Mouse (Mus musculus) C2C12 (cell line): ENCODE measurements around the gene Sgcd. TPM values are rescaled to one million over a fixed set of nuclear protein-coding genes. Genes with fewer than 3 reads are reported as not detected.

Experiments used
- H3K27me3 ChIP-seq: one replicate; pipeline ENCODE4 v1.6.1; 2011; ENCODE audit not compliant: control insufficient read depth, insufficient read depth, insufficient read length
- H3K36me3 ChIP-seq: one replicate; pipeline ENCODE4 v1.6.1; 2011; ENCODE audit not compliant: control insufficient read depth, insufficient read depth
- H3K4me3 ChIP-seq: one replicate; pipeline ENCODE4 v1.5.1; 2011; ENCODE audit warnings: mild to moderate bottlenecking, control low read depth; ENCODE audit not compliant: poor library complexity, insufficient read depth, severe bottlenecking
- H3K79me2 ChIP-seq: one replicate; pipeline ENCODE4 v1.6.1; 2011; ENCODE audit not compliant: control insufficient read depth, insufficient read depth
- H3K79me3 ChIP-seq: one replicate; pipeline ENCODE4 v1.6.1; 2011; ENCODE audit warnings: low read depth, control low read depth
- H3ac ChIP-seq: one replicate; pipeline ENCODE3; 2011; ENCODE audit warnings: low read depth; ENCODE audit not compliant: control insufficient read depth, insufficient read length
- CEBPB ChIP-seq: IDR thresholded peaks from one replicate; pipeline ENCODE4 v1.6.1; 2011; ENCODE audit warnings: low read depth, mild to moderate bottlenecking, control low read depth, moderate library complexity
- CTCF ChIP-seq: IDR thresholded peaks from one replicate; pipeline ENCODE4 v1.5.1; 2011; ENCODE audit not compliant: control insufficient read depth, insufficient read depth, insufficient read length
- FOSL1 ChIP-seq: IDR thresholded peaks from one replicate; pipeline ENCODE4 v1.8.0; 2011; ENCODE audit warnings: mild to moderate bottlenecking, low read length; ENCODE audit not compliant: poor library complexity, insufficient read depth, severe bottlenecking
- MAX ChIP-seq: IDR thresholded peaks from one replicate; pipeline ENCODE4 v1.6.1; 2011; ENCODE audit warnings: mild to moderate bottlenecking, control low read depth
- MYOD1 ChIP-seq: IDR thresholded peaks from one replicate; pipeline ENCODE4 v1.6.1; 2011; ENCODE audit warnings: low read depth; ENCODE audit not compliant: control insufficient read depth, insufficient read length
- MYOG ChIP-seq: IDR thresholded peaks from one replicate; pipeline ENCODE4 v1.6.1; 2011; ENCODE audit not compliant: control insufficient read depth, insufficient read length; ENCODE audit errors: extremely low read depth
- USF1 ChIP-seq: IDR thresholded peaks from one replicate; pipeline ENCODE4 v1.6.1; 2011; ENCODE audit warnings: low read depth, mild to moderate bottlenecking, control low read depth, moderate library complexity
- polyA plus RNA-seq: library from polyadenylated mRNA; unstranded; fragments of >200 nt; fragmentation: generic; extraction: Trizol; gene quantifications from one replicate; pipeline ENCODE4 v1.2.1, GENCODE M21; 2012; ENCODE audit warnings: missing spikeins

Gene Sgcd
- polyA plus RNA-seq, 1 experiment = 3.5 TPM

- no peak overlapping the region for H3ac ChIP-seq
- H3K36me3 ChIP-seq = no peaks in the 10 kb centered on the region
- no peaks in the 10 kb centered on the region for H3K79me3 ChIP-seq
- H3K27me3 ChIP-seq = no peaks in the 10 kb centered on the region
- H3K79me2 ChIP-seq = no peaks in the 10 kb centered on the region
- no peak overlapping the region for H3K4me3 ChIP-seq
- TF ChIP-seq CTCF (no peak), FOSL1 (no peak), MYOG (no peak), USF1 (no peak), MYOD1 (no peak), MAX (no peak), CEBPB (no peak)
Measured at GRCm38 (mm10) chr11:46912656-46913237, 1076.0 kb downstream of the Sgcd start.

GRCm38 (mm10) chr11:46904281-46904680 is 1084.5 kb downstream of the Sgcd start:
- TF ChIP-seq CEBPB (no peak), MYOD1 (no peak), CTCF (no peak), USF1 (no peak), FOSL1 (no peak), MYOG (no peak), MAX (no peak)
- Histone ChIP-seq H3K4me3 (no peak overlapping the region), H3K36me3 (no peaks in the 10 kb centered on the region), H3K79me3 (no peaks in the 10 kb centered on the region), H3ac (no peak overlapping the region), H3K79me2 (no peaks in the 10 kb centered on the region), H3K27me3 (no peaks in the 10 kb centered on the region)

- TF ChIP-seq MAX (no peak), MYOD1 (no peak), FOSL1 (no peak), CEBPB (no peak), CTCF (no peak), MYOG (no peak), USF1 (no peak)
- H3K36me3 ChIP-seq = no peaks in the 10 kb centered on the region
- H3ac ChIP-seq = no peak overlapping the region
- no peaks in the 10 kb centered on the region for H3K27me3 ChIP-seq
- no peaks in the 10 kb centered on the region for H3K79me3 ChIP-seq
- H3K79me2 ChIP-seq = no peaks in the 10 kb centered on the region
- H3K4me3 ChIP-seq = no peak overlapping the region
Measured at GRCm38 (mm10) chr11:46889093-46889492, 1099.7 kb downstream of the Sgcd start.

- TF ChIP-seq CTCF (no peak), FOSL1 (no peak), MAX (no peak), MYOG (no peak), MYOD1 (no peak), USF1 (no peak), CEBPB (no peak)
- Histone ChIP-seq H3K79me2 (no peaks in the 10 kb centered on the region), H3K36me3 (no peaks in the 10 kb centered on the region), H3K4me3 (no peak overlapping the region), H3K27me3 (no peaks in the 10 kb centered on the region), H3ac (no peak overlapping the region), H3K79me3 (no peaks in the 10 kb centered on the region)
Measured at GRCm38 (mm10) chr11:46882456-46882855, 1106.3 kb downstream of the Sgcd start.

- H3K79me2 ChIP-seq = no peaks in the 10 kb centered on the region
- H3K27me3 ChIP-seq = no peaks in the 10 kb centered on the region
- no peaks in the 10 kb centered on the region for H3K79me3 ChIP-seq
- no peak overlapping the region for H3ac ChIP-seq
- no peaks in the 10 kb centered on the region for H3K36me3 ChIP-seq
- no peak overlapping the region for H3K4me3 ChIP-seq
- TF ChIP-seq FOSL1 (no peak), MYOG (no peak)
Measured at GRCm38 (mm10) chr11:46875774-46876173, 1113.0 kb downstream of the Sgcd start.

- H3K79me3 ChIP-seq = no peaks in the 10 kb centered on the region
Measured at GRCm38 (mm10) chr11:46868594-46868993, 1120.2 kb downstream of the Sgcd start.

More at GRCm38 (mm10) chr11:46868594-46868993, 1120.2 kb downstream of the Sgcd start:
- Histone ChIP-seq H3K27me3 (no peaks in the 10 kb centered on the region), H3K79me2 (no peaks in the 10 kb centered on the region), H3ac (no peak overlapping the region), H3K4me3 (no peak overlapping the region), H3K36me3 (no peaks in the 10 kb centered on the region)
- TF ChIP-seq FOSL1 (no peak), CEBPB (no peak), MYOD1 (no peak), MYOG (no peak), CTCF (no peak), USF1 (peak; percentile 47), MAX (no peak)
